In the genomic region with DNA sequence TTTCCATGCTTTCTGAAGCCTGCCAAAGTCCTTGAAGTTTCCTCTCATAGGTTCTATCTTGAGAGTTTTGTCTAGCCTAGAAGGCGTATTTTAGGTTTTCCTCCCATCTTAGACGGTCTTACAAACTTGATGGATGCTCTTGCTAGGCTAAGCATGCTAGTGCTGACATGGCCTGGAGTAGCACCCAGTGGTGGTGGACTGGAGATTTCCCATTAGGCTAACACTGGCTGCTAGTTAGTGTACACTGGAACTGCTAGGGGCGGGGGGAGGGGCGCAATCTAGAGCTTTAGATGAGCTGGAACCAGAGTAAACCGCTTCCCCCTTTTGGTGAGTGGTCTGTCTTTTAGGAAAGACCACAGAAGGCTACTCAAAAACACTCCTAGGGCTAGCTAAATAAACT, we compare ENCODE assay signal across 30 mouse cellular contexts. TPM values are rescaled to one million over a fixed set of nuclear protein-coding genes. Genes with fewer than 3 reads are reported as not detected.
DNase-seq lines count a peak whose midpoint lies in the region; ATAC-seq and TF ChIP-seq lines count a peak whose summit lies in the region.
"Had no signal": no experiment of that assay in that cellular context is flagged by ENCODE, and none has a peak within 500 bp of the region (broad histone marks: within the 10 kb centered on the region; RNA-seq: fewer than 3 reads in every experiment).

No protein-coding gene starts in this region.

- 87% methylated on average over 5 of the region's 5 CpGs for WGBS in forebrain, embryonic 14.5 days
- WGBS in forebrain, embryonic 16.5 days: 94% methylated on average over 5 of the region's 5 CpGs
- 82% methylated on average over 5 of the region's 5 CpGs for WGBS in intestine, embryonic 14.5 days
- WGBS in intestine, embryonic 15.5 days: 85% methylated on average over 5 of the region's 5 CpGs
- WGBS in stomach, postnatal 0 days: 86% methylated on average over 5 of the region's 5 CpGs

- no peak overlapping the region for H3K9ac ChIP-seq in forebrain, embryonic 14.5 days (ENCODE audit: low read length)
- no peak overlapping the region for H3K9ac ChIP-seq in forebrain, embryonic 16.5 days (replicated peaks; ENCODE audit: low read depth, low read length)
- no peak overlapping the region for H3K9ac ChIP-seq in intestine, embryonic 14.5 days (ENCODE audit: low read length)
- H3K9ac ChIP-seq in intestine, embryonic 15.5 days: no peak overlapping the region
- no peak overlapping the region for H3K9ac ChIP-seq in stomach, postnatal 0 days (ENCODE audit: low read length)
- H3K9ac ChIP-seq: hindbrain, embryonic 15.5 days; limb, embryonic 12.5 days; liver, embryonic 15.5 days; lung, embryonic 14.5 days; stomach, embryonic 15.5 days had no signal

- H3K36me3 ChIP-seq in forebrain, embryonic 14.5 days (ENCODE audit: control insufficient read depth, insufficient read depth, low read length): no peaks in the 10 kb centered on the region
- no peaks in the 10 kb centered on the region for H3K36me3 ChIP-seq in forebrain, embryonic 16.5 days (ENCODE audit: control insufficient read depth, insufficient read depth)
- no peaks in the 10 kb centered on the region for H3K36me3 ChIP-seq in intestine, embryonic 14.5 days (ENCODE audit: control insufficient read depth, insufficient read depth, low read length)
- H3K36me3 ChIP-seq in intestine, embryonic 15.5 days: no peaks in the 10 kb centered on the region
- H3K36me3 ChIP-seq in stomach, postnatal 0 days (ENCODE audit: control insufficient read depth, insufficient read depth, low read length): no peaks in the 10 kb centered on the region
- H3K36me3 ChIP-seq: G1E; hindbrain, embryonic 15.5 days; limb, embryonic 12.5 days; liver, embryonic 15.5 days; midbrain, embryonic 10.5 days; stomach, embryonic 15.5 days had no signal

- no peak overlapping the region for H3K27ac ChIP-seq in forebrain, embryonic 14.5 days (ENCODE audit: low read depth, low read length)
- no peak overlapping the region for H3K27ac ChIP-seq in forebrain, embryonic 16.5 days (ENCODE audit: low read length)
- no peak overlapping the region for H3K27ac ChIP-seq in intestine, embryonic 14.5 days (ENCODE audit: low read depth)
- H3K27ac ChIP-seq in intestine, embryonic 15.5 days: no peak overlapping the region
- H3K27ac ChIP-seq in stomach, postnatal 0 days (replicated peaks): no peak overlapping the region
- H3K27ac ChIP-seq: hindbrain, embryonic 15.5 days; liver, embryonic 15.5 days; midbrain, embryonic 10.5 days; stomach, embryonic 15.5 days had no signal

- TF ChIP-seq CTCF in stomach, postnatal 0 days (IDR thresholded peaks at IDR 0.05; ENCODE audit: low read depth): no peak

- peak; percentile 37; the same call in 1 of the 2 replicates for ATAC-seq in forebrain, embryonic 14.5 days
- no peak for ATAC-seq in forebrain, embryonic 16.5 days
- ATAC-seq in intestine, embryonic 14.5 days (replicated peaks; ENCODE audit: low FRiP score, low TSS enrichment, low read depth): no peak
- ATAC-seq in intestine, embryonic 15.5 days: no peak
- ATAC-seq in stomach, postnatal 0 days (ENCODE audit: low FRiP score, low TSS enrichment): no peak
- ATAC-seq: intestine, postnatal 0 days had no signal

- no peak overlapping the region for H3K4me2 ChIP-seq in forebrain, embryonic 14.5 days (ENCODE audit: low read length)
- H3K4me2 ChIP-seq in forebrain, embryonic 16.5 days (ENCODE audit: low read length): no peak overlapping the region
- no peak overlapping the region for H3K4me2 ChIP-seq in intestine, embryonic 14.5 days (ENCODE audit: low read length)
- H3K4me2 ChIP-seq in intestine, embryonic 15.5 days (replicated peaks): no peak overlapping the region
- H3K4me2 ChIP-seq in stomach, postnatal 0 days (replicated peaks; ENCODE audit: low read depth): no peak overlapping the region
- H3K4me2 ChIP-seq: hindbrain, embryonic 15.5 days; limb, embryonic 12.5 days; liver, embryonic 15.5 days; lung, embryonic 14.5 days; stomach, embryonic 15.5 days had no signal

- H3K27me3 ChIP-seq in forebrain, embryonic 14.5 days (replicated peaks; ENCODE audit: control insufficient read depth, insufficient read depth, low read length): no peaks in the 10 kb centered on the region
- H3K27me3 ChIP-seq in forebrain, embryonic 16.5 days (replicated peaks; ENCODE audit: control insufficient read depth, insufficient read depth, low read length): no peaks in the 10 kb centered on the region
- H3K27me3 ChIP-seq in intestine, embryonic 14.5 days (replicated peaks; ENCODE audit: control insufficient read depth, insufficient read depth, low read length): no peaks in the 10 kb centered on the region
- H3K27me3 ChIP-seq in intestine, embryonic 15.5 days (replicated peaks): no peaks in the 10 kb centered on the region
- no peaks in the 10 kb centered on the region for H3K27me3 ChIP-seq in stomach, postnatal 0 days (ENCODE audit: control insufficient read depth, insufficient read depth, low read length)
- H3K27me3 ChIP-seq: hindbrain, embryonic 15.5 days; limb, embryonic 12.5 days; liver, embryonic 15.5 days; stomach, embryonic 15.5 days had no signal

- H3K4me3 ChIP-seq in forebrain, embryonic 14.5 days (ENCODE audit: low read depth, low read length): no peak overlapping the region
- H3K4me3 ChIP-seq in forebrain, embryonic 16.5 days (replicated peaks; ENCODE audit: low read length): no peak overlapping the region
- no peak overlapping the region for H3K4me3 ChIP-seq in intestine, embryonic 14.5 days (ENCODE audit: low read depth, low read length)
- H3K4me3 ChIP-seq in intestine, embryonic 15.5 days (replicated peaks): no peak overlapping the region
- no peak overlapping the region for H3K4me3 ChIP-seq in stomach, postnatal 0 days (ENCODE audit: low read depth, low read length)
- H3K4me3 ChIP-seq: hindbrain, embryonic 15.5 days; limb, embryonic 12.5 days; liver, embryonic 15.5 days; midbrain, embryonic 10.5 days; myocyte; stomach, embryonic 15.5 days had no signal

- DNase-seq in cerebellum, adult 8-10 months: peak; percentile 39
- no peak for DNase-seq in cerebellum, adult 11 months
- no peak for DNase-seq in forebrain, embryonic 14.5 days (ENCODE audit: low spot score)
- DNase-seq in intestine, embryonic 14.5 days (ENCODE audit: low spot score): peak; percentile 20
- DNase-seq in cerebellum, postnatal 25 days: peak; percentile 44 to 50
- DNase-seq in stomach, postnatal 0 days (ENCODE audit: low spot score): no peak
- DNase-seq: adrenal gland, postnatal 10 days; gastrocnemius, postnatal 14 days; heart, postnatal 14 days; kidney, adult 9 months; kidney, postnatal 10 days; lung, embryonic 14.5 days; lung, postnatal 14 days; thymus, postnatal 14 days had no signal

- H3K9me3 ChIP-seq in forebrain, embryonic 14.5 days (replicated peaks; ENCODE audit: control insufficient read depth, low read length): no peaks in the 10 kb centered on the region
- H3K9me3 ChIP-seq in forebrain, embryonic 16.5 days (ENCODE audit: control insufficient read depth, low read length): no peaks in the 10 kb centered on the region
- no peaks in the 10 kb centered on the region for H3K9me3 ChIP-seq in intestine, embryonic 14.5 days (ENCODE audit: control insufficient read depth, low read length)
- no peaks in the 10 kb centered on the region for H3K9me3 ChIP-seq in intestine, embryonic 15.5 days
- no peaks in the 10 kb centered on the region for H3K9me3 ChIP-seq in stomach, postnatal 0 days (ENCODE audit: control insufficient read depth, low read length)
- H3K9me3 ChIP-seq: G1E; hindbrain, embryonic 15.5 days; limb, embryonic 12.5 days; liver, embryonic 15.5 days; midbrain, embryonic 10.5 days; stomach, embryonic 15.5 days had no signal

- TF ChIP-seq EP300 in stomach, postnatal 0 days (optimal IDR thresholded peaks at IDR 0.05): no peak

- H3K4me1 ChIP-seq in forebrain, embryonic 14.5 days (ENCODE audit: control insufficient read depth, insufficient read depth, low read length): no peaks in the 10 kb centered on the region
- H3K4me1 ChIP-seq in forebrain, embryonic 16.5 days (replicated peaks; ENCODE audit: control insufficient read depth, insufficient read depth, low read length): peaks cover 8% of the 10 kb centered on the region; the same call in 1 of the 2 replicates
- H3K4me1 ChIP-seq in intestine, embryonic 14.5 days (replicated peaks; ENCODE audit: control insufficient read depth, insufficient read depth, low read length): no peaks in the 10 kb centered on the region
- H3K4me1 ChIP-seq in intestine, embryonic 15.5 days (replicated peaks): no peaks in the 10 kb centered on the region
- H3K4me1 ChIP-seq in stomach, postnatal 0 days (replicated peaks; ENCODE audit: control insufficient read depth, insufficient read depth): no peaks in the 10 kb centered on the region
- H3K4me1 ChIP-seq: hindbrain, embryonic 15.5 days; liver, embryonic 15.5 days; midbrain, embryonic 10.5 days; stomach, embryonic 15.5 days had no signal

RNA-seq across cellular contexts. Expression of a gene that starts 51.7 kb away (rescaled TPM):
- not detected in 2 replicates for polyA plus RNA-seq in forebrain, embryonic 14.5 days (2014; fragmentation: Nextera tagmentation; extraction: Ambion mirVana)
- not detected in 2 replicates for polyA plus RNA-seq in forebrain, embryonic 16.5 days (2015; fragmentation: Nextera tagmentation; extraction: Ambion mirVana)
- not detected in 2 replicates for polyA plus RNA-seq in intestine, embryonic 14.5 days (2014; fragmentation: Nextera tagmentation; extraction: Ambion mirVana)
- not detected in 2 replicates for polyA plus RNA-seq in intestine, embryonic 15.5 days (2015; fragmentation: Nextera tagmentation; extraction: Ambion mirVana)
- polyA plus RNA-seq in stomach, postnatal 0 days (2015; fragmentation: Nextera tagmentation; extraction: Ambion mirVana): not detected in 2 replicates
- polyA plus RNA-seq: embryonic facial prominence, embryonic 11.5 days; G1E; heart, embryonic 14.5 days; hindbrain, embryonic 15.5 days; intestine, postnatal 0 days; large intestine, adult 2 months; limb, embryonic 12.5 days; liver, adult 2 months; liver, embryonic 15.5 days; lung, embryonic 14.5 days; midbrain, embryonic 10.5 days; midbrain, postnatal 0 days; myocyte; stomach, embryonic 15.5 days; urinary bladder, adult 2 months had no signal

Comparison
In these comparisons a context has a peak if more than half of its experiments do, and no peak if none do; other contexts are left out.
1. DNase-seq: peak in cerebellum, adult 8-10 months (single experiment), intestine, embryonic 14.5 days (single experiment) and cerebellum, postnatal 25 days (2 of 2); none in cerebellum, adult 11 months (single experiment), forebrain, embryonic 14.5 days (single experiment) and stomach, postnatal 0 days (single experiment).